ENCODE assay signal across 9 mouse cellular contexts in the genomic region with DNA sequence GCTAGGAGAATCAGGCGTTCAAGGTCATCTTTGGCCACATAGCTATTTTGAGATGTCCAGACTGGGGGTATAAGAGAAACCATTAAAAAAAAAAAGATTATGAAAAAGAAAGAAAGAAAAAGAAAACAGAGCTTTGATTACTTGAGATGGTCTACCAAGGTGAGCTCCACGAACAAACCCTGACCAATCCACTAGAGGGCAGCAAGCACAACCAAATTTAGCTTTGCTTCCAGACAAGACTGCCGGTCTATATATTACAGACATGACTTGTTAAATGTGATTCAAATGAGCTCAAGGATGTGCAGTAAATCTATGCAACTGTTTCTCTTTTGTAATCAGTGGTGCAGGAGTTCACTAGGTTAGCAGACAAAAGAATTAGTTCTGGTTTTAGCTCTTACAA. TPM values are rescaled to one million over a fixed set of nuclear protein-coding genes. Genes with fewer than 3 reads are reported as not detected.
DNase-seq lines count a peak whose midpoint lies in the region; ATAC-seq and TF ChIP-seq lines count a peak whose summit lies in the region.
"Had no signal": no experiment of that assay in that cellular context is flagged by ENCODE, and none has a peak within 500 bp of the region (broad histone marks: within the 10 kb centered on the region; RNA-seq: fewer than 3 reads in every experiment).

No protein-coding gene starts in this region.

- no peaks in the 10 kb centered on the region; the same call in 1 of the 2 replicates for H3K4me1 ChIP-seq in intestine, postnatal 0 days (replicated peaks; ENCODE audit: control insufficient read depth, insufficient read depth, low read length)
- H3K4me1 ChIP-seq in intestine, embryonic 15.5 days (replicated peaks) = peaks cover 12% of the 10 kb centered on the region

- H3K79me3 ChIP-seq in C2C12 (ENCODE audit: low read depth) = no peaks in the 10 kb centered on the region

- peaks cover 25% of the 10 kb centered on the region; the same call in 1 of the 2 replicates for H3K27me3 ChIP-seq in intestine, postnatal 0 days (replicated peaks; ENCODE audit: control insufficient read depth, insufficient read depth, low read length)
- H3K27me3 ChIP-seq in intestine, embryonic 15.5 days (replicated peaks) = peaks cover 22% of the 10 kb centered on the region
- peaks cover 36% of the 10 kb centered on the region for H3K27me3 ChIP-seq in C2C12 (ENCODE audit: control insufficient read depth, insufficient read depth, insufficient read length)

- H3K27ac ChIP-seq in intestine, postnatal 0 days (ENCODE audit: low read depth, low read length) = no peak overlapping the region
- H3K27ac ChIP-seq in intestine, embryonic 15.5 days = no peak overlapping the region
- H3K27ac ChIP-seq: embryonic facial prominence, embryonic 12.5 days had no signal

- peak; percentile 24 for DNase-seq in Muller cell, postnatal 12 days (ENCODE audit: inconsistent ontology term)
- DNase-seq in kidney, postnatal 4 days = peak; percentile 74 to 75

- no peaks in the 10 kb centered on the region for H3K36me3 ChIP-seq in intestine, postnatal 0 days (ENCODE audit: control insufficient read depth, insufficient read depth)
- H3K36me3 ChIP-seq in intestine, embryonic 15.5 days = no peaks in the 10 kb centered on the region
- H3K36me3 ChIP-seq in C2C12 (ENCODE audit: control insufficient read depth, insufficient read depth) = no peaks in the 10 kb centered on the region
- H3K36me3 ChIP-seq: embryonic facial prominence, embryonic 12.5 days had no signal

- no peak overlapping the region for H3ac ChIP-seq in C2C12 (ENCODE audit: control insufficient read depth, insufficient read length, low read depth)

- no peak overlapping the region for H3K4me2 ChIP-seq in intestine, postnatal 0 days (replicated peaks; ENCODE audit: low read depth)
- no peak overlapping the region for H3K4me2 ChIP-seq in intestine, embryonic 15.5 days (replicated peaks)
- H3K4me2 ChIP-seq: embryonic facial prominence, embryonic 12.5 days had no signal

- no peak overlapping the region for H3K9ac ChIP-seq in intestine, postnatal 0 days (ENCODE audit: low read depth, low read length)
- no peak overlapping the region for H3K9ac ChIP-seq in intestine, embryonic 15.5 days
- H3K9ac ChIP-seq: embryonic facial prominence, embryonic 12.5 days had no signal

- H3K4me3 ChIP-seq in intestine, postnatal 0 days (ENCODE audit: low read depth, low read length) = no peak overlapping the region
- H3K4me3 ChIP-seq in intestine, embryonic 15.5 days (replicated peaks) = no peak overlapping the region
- H3K4me3 ChIP-seq in C2C12 (ENCODE audit: insufficient read depth, poor library complexity, severe bottlenecking) = no peak overlapping the region
- H3K4me3 ChIP-seq: embryonic facial prominence, embryonic 12.5 days had no signal

- 8% methylated on average over 3 of the region's 3 CpGs for WGBS in intestine, postnatal 0 days
- WGBS in intestine, embryonic 15.5 days = 4% methylated on average over 3 of the region's 3 CpGs

- no peaks in the 10 kb centered on the region for H3K9me3 ChIP-seq in intestine, postnatal 0 days (ENCODE audit: control insufficient read depth)
- no peaks in the 10 kb centered on the region for H3K9me3 ChIP-seq in intestine, embryonic 15.5 days
- H3K9me3 ChIP-seq: embryonic facial prominence, embryonic 12.5 days had no signal

- H3K79me2 ChIP-seq in C2C12 (ENCODE audit: control insufficient read depth, insufficient read depth) = no peaks in the 10 kb centered on the region

- peak; percentile 85 for TF ChIP-seq CTCF in intestine, postnatal 0 days (IDR thresholded peaks at IDR 0.05; ENCODE audit: low read depth)
- TF ChIP-seq CTCF in C2C12 (IDR thresholded peaks at IDR 0.05; ENCODE audit: control insufficient read depth, insufficient read depth, insufficient read length) = peak; percentile 37

- ATAC-seq in intestine, postnatal 0 days = no peak
- no peak for ATAC-seq in intestine, embryonic 15.5 days
- peak; percentile 63; the same call in 1 of the 2 replicates for ATAC-seq in common myeloid progenitor, adult 5-6 weeks (replicated peaks; ENCODE audit: low read depth, poor library complexity, severe bottlenecking)
- peak; percentile 76; the same call in 1 of the 2 replicates for ATAC-seq in monocyte, adult 5-6 weeks (replicated peaks; ENCODE audit: insufficient number of reproducible peaks, low FRiP score, low TSS enrichment, poor library complexity, severe bottlenecking)
- ATAC-seq in frontal cortex, adult (ENCODE audit: low TSS enrichment) = no peak

TF ChIP-seq in C2C12, 6 proteins besides CTCF, POLR2A, EP300 and RAD21:
- TF ChIP-seq FOSL1 (IDR thresholded peaks at IDR 0.05; ENCODE audit: insufficient read depth, low read length, poor library complexity, severe bottlenecking) (no peak), CEBPB (IDR thresholded peaks at IDR 0.05; ENCODE audit: low read depth) (no peak), MYOD1 (IDR thresholded peaks at IDR 0.05; ENCODE audit: control insufficient read depth, insufficient read length, low read depth) (no peak), USF1 (IDR thresholded peaks at IDR 0.05; ENCODE audit: low read depth) (no peak), MYOG (IDR thresholded peaks at IDR 0.05; ENCODE audit: control insufficient read depth, extremely low read depth, insufficient read length) (no peak), MAX (IDR thresholded peaks at IDR 0.05) (no peak)

RNA-seq across cellular contexts. Expression of a gene that starts 3.9 kb away (rescaled TPM):
- 0.48 and 0.69 TPM in 2 replicates for polyA plus RNA-seq in intestine, postnatal 0 days (2015; fragmentation: Nextera tagmentation; extraction: Ambion mirVana)
- 1.1 and 1.2 TPM in 2 replicates for polyA plus RNA-seq in intestine, embryonic 15.5 days (2015; fragmentation: Nextera tagmentation; extraction: Ambion mirVana)
- 0.02 TPM for polyA plus RNA-seq in C2C12 (2012; fragmentation: generic; extraction: Trizol)
- total RNA-seq in common myeloid progenitor, adult 5-6 weeks (2017) = not detected in 2 replicates
- not detected in 3 replicates for total RNA-seq in monocyte, adult 5-6 weeks (2017)

RNA-seq across cellular contexts. Expression of a gene that starts 12.0 kb away (rescaled TPM):
- polyA plus RNA-seq in intestine, postnatal 0 days (2015; fragmentation: Nextera tagmentation; extraction: Ambion mirVana) = 2.6 and 3.5 TPM in 2 replicates
- polyA plus RNA-seq in intestine, embryonic 15.5 days (2015; fragmentation: Nextera tagmentation; extraction: Ambion mirVana) = 5.2 and 5.6 TPM in 2 replicates
- 5.2 TPM for polyA plus RNA-seq in C2C12 (2012; fragmentation: generic; extraction: Trizol)
- 40.2 and 42.2 TPM in 2 replicates for total RNA-seq in common myeloid progenitor, adult 5-6 weeks (2017)
- total RNA-seq in monocyte, adult 5-6 weeks (2017) = 36.3 to 68.6 TPM (median 52.1 TPM) in 3 replicates

Comparison
In these comparisons a context has a peak if more than half of its experiments do, and no peak if none do; other contexts are left out.
1. ATAC-seq: peak in common myeloid progenitor, adult 5-6 weeks (single experiment) and monocyte, adult 5-6 weeks (single experiment); none in intestine, postnatal 0 days (single experiment), intestine, embryonic 15.5 days (single experiment) and frontal cortex, adult (single experiment).